Mouse (Mus musculus) hindbrain, postnatal 0 days (tissue): ENCODE results near the gene Foxn2. TPM values are rescaled to one million over a fixed set of nuclear protein-coding genes. Genes with fewer than 3 reads are reported as not detected.

Experiments used
- ATAC-seq: fragments of 200-750 bp; cut with Nextera tagmentation; 2 replicates; pipeline ENCODE4 v1.8.0; 2017; ENCODE audit warnings: mild to moderate bottlenecking, moderate TSS enrichment, moderate library complexity
- DNase-seq: peaks from one replicate; pipeline ENCODE4 v3.0.0-alpha.2; 2015; ENCODE audit warnings: low spot score
- H3K27ac ChIP-seq: fragments of 300-500 bp; sonication (generic); 2 replicates; pipeline ENCODE4 v1.5.1; 2014; ENCODE audit warnings: mild to moderate bottlenecking
- H3K27me3 ChIP-seq: fragments of 300-500 bp; sonication (generic); 2 replicates; pipeline ENCODE4 v1.6.1; 2014; ENCODE audit warnings: low read length, mixed read lengths; ENCODE audit not compliant: insufficient read depth
- H3K36me3 ChIP-seq: fragments of 300-500 bp; sonication (generic); 2 replicates; pipeline ENCODE4 v1.6.1; 2014; ENCODE audit warnings: low read length, mixed read lengths; ENCODE audit not compliant: insufficient read depth
- H3K4me1 ChIP-seq: fragments of 300-500 bp; sonication (generic); 2 replicates; pipeline ENCODE4 v1.6.1; 2014; ENCODE audit warnings: antibody characterized with exemption, low read length, mixed read lengths; ENCODE audit not compliant: insufficient read depth
- H3K4me2 ChIP-seq: fragments of 300-500 bp; sonication (generic); 2 replicates; pipeline ENCODE4 v1.6.1; 2014; ENCODE audit warnings: low read depth, mild to moderate bottlenecking, low read length, moderate library complexity, mixed read lengths
- H3K4me3 ChIP-seq: fragments of 300-500 bp; sonication (generic); 2 replicates; pipeline ENCODE4 v1.5.1; 2014; ENCODE audit warnings: low read length
- H3K9ac ChIP-seq: fragments of 300-500 bp; sonication (generic); replicated peaks from 2 replicates; pipeline ENCODE4 v1.6.1; 2014; ENCODE audit warnings: mild to moderate bottlenecking, low read length, moderate library complexity, mixed read lengths
- H3K9me3 ChIP-seq: fragments of 300-500 bp; sonication (generic); 2 replicates; pipeline ENCODE4 v1.6.1; 2016; ENCODE audit warnings: low read length, mixed read lengths
- CTCF ChIP-seq: IDR thresholded peaks from 2 replicates; pipeline ENCODE4 v1.5.1; 2016; ENCODE audit warnings: antibody characterized with exemption, control low read depth, low read depth
- WGBS: fragments of 180-500 bp; shearing (Covaris S2); extraction: QIAGEN DNeasy Blood & Tissue Kit; methylation state at CpG from one replicate; pipeline ENCODE4 v1.1.7; 2014; 5-methylcytosine and 5-hydroxymethylcytosine counted together
- polyA plus RNA-seq: library from polyadenylated mRNA; unstranded; fragments of >200 nt; fragmentation: Nextera tagmentation; extraction: Ambion mirVana; gene quantifications from 2 replicates; pipeline ENCODE4 v1.2.1, GENCODE M21; 2015
- total RNA-seq: library from RNA; depleted of rRNA; stranded (reverse); fragments of >200 nt; gene quantifications from 2 replicates; pipeline ENCODE4 v1.2.3, GENCODE M21; 2014

Gene Foxn2
- total and polyA plus RNA-seq, 2 experiments from 2014 or later: 8.0 to 17.1 TPM

GRCm38 (mm10) chr17:88484951-88485350 lies 44.4 kb downstream of the Foxn2 start:
- TF ChIP-seq CTCF: no peak

GRCm38 (mm10) chr17:88490546-88490945 lies 50.0 kb downstream of the Foxn2 start:
- TF ChIP-seq CTCF: no peak
- peaks cover 4% of the 10 kb centered on the region; the same call in 1 of the 2 replicates for H3K36me3 ChIP-seq
- no peak overlapping the region for H3K4me3 ChIP-seq
- WGBS: 65% methylated on average over 10 of the region's 10 CpGs
- H3K9ac ChIP-seq: no peak overlapping the region
- H3K9me3 ChIP-seq: no peaks in the 10 kb centered on the region
- ATAC-seq (no peak), DNase-seq (no peak)
- no peaks in the 10 kb centered on the region for H3K27me3 ChIP-seq
- peaks cover 10% of the 10 kb centered on the region; the same call in 1 of the 2 replicates for H3K4me1 ChIP-seq
- H3K4me2 ChIP-seq: no peak overlapping the region
- H3K27ac ChIP-seq: no peak overlapping the region

More at GRCm38 (mm10) chr17:88484951-88485350, 44.4 kb downstream of the Foxn2 start:
- Histone ChIP-seq H3K9me3 (no peaks in the 10 kb centered on the region), H3K9ac (no peak overlapping the region), H3K27me3 (no peaks in the 10 kb centered on the region), H3K27ac (no peak overlapping the region), H3K4me3 (no peak overlapping the region), H3K4me2 (no peak overlapping the region), H3K4me1 (no peaks in the 10 kb centered on the region), H3K36me3 (peaks cover 4% of the 10 kb centered on the region; the same call in 1 of the 2 replicates)
- no peak for DNase-seq
- 90% methylated on average over 1 of the region's 1 CpGs for WGBS
- no peak for ATAC-seq

- no peak for ATAC-seq
- no peaks in the 10 kb centered on the region for H3K9me3 ChIP-seq
- WGBS: 93% methylated on average over 13 of the region's 13 CpGs
- peaks cover 10% of the 10 kb centered on the region; the same call in 1 of the 2 replicates for H3K4me1 ChIP-seq
- no peak overlapping the region for H3K4me2 ChIP-seq
- no peak overlapping the region for H3K9ac ChIP-seq
- peak; percentile 40; the same call in 1 of the 2 replicates for TF ChIP-seq CTCF
- no peak overlapping the region for H3K27ac ChIP-seq
- H3K36me3 ChIP-seq: peaks cover under 1% of the 10 kb centered on the region; the same call in 1 of the 2 replicates
- H3K4me3 ChIP-seq: no peak overlapping the region
- no peak for DNase-seq
- H3K27me3 ChIP-seq: no peaks in the 10 kb centered on the region
Observed at GRCm38 (mm10) chr17:88491366-88492106, 51.0 kb downstream of the Foxn2 start.

GRCm38 (mm10) chr17:88492107-88492460 lies 51.6 kb downstream of the Foxn2 start:
- Histone ChIP-seq H3K4me1 (peaks cover 10% of the 10 kb centered on the region; the same call in 1 of the 2 replicates), H3K4me3 (no peak overlapping the region), H3K9me3 (no peaks in the 10 kb centered on the region), H3K4me2 (no peak overlapping the region), H3K27ac (no peak overlapping the region), H3K36me3 (no peaks in the 10 kb centered on the region), H3K27me3 (no peaks in the 10 kb centered on the region), H3K9ac (no peak overlapping the region)
- ATAC-seq: no peak
- no peak for TF ChIP-seq CTCF
- no peak for DNase-seq
- 96% methylated on average over 5 of the region's 5 CpGs for WGBS

GRCm38 (mm10) chr17:88493551-88493950 lies 53.0 kb downstream of the Foxn2 start:
- no peak overlapping the region for H3K4me3 ChIP-seq
- ATAC-seq: no peak
- H3K4me1 ChIP-seq: peaks cover 10% of the 10 kb centered on the region; the same call in 1 of the 2 replicates
- peak overlapping the region; percentile 90 for H3K27ac ChIP-seq
- no peaks in the 10 kb centered on the region for H3K9me3 ChIP-seq
- no peaks in the 10 kb centered on the region for H3K36me3 ChIP-seq
- TF ChIP-seq CTCF: no peak
- H3K4me2 ChIP-seq: peak overlapping the region; percentile 43; the same call in 1 of the 2 replicates
- no peak for DNase-seq
- 33% methylated on average over 9 of the region's 9 CpGs for WGBS
- H3K27me3 ChIP-seq: no peaks in the 10 kb centered on the region
- H3K9ac ChIP-seq: peak overlapping the region; percentile 44; the same call in 1 of the 2 replicates

GRCm38 (mm10) chr17:88494121-88494771 lies 53.7 kb downstream of the Foxn2 start:
- peak overlapping the region; percentile 43 for H3K4me2 ChIP-seq
- peaks cover 10% of the 10 kb centered on the region; the same call in 1 of the 2 replicates for H3K4me1 ChIP-seq
- ATAC-seq: peak; percentile 96
- H3K27ac ChIP-seq: peak overlapping the region; percentile 90
- H3K9me3 ChIP-seq: no peaks in the 10 kb centered on the region
- 8% methylated on average over 14 of the region's 14 CpGs for WGBS
- H3K27me3 ChIP-seq: no peaks in the 10 kb centered on the region
- H3K36me3 ChIP-seq: no peaks in the 10 kb centered on the region
- H3K4me3 ChIP-seq: 0 out of 2 replicates have a peak overlapping the region, but pooled peaks have one; percentile 7
- peak; percentile 86 for DNase-seq
- no peak for TF ChIP-seq CTCF
- H3K9ac ChIP-seq: peak overlapping the region; percentile 44

GRCm38 (mm10) chr17:88494772-88495132 lies 54.2 kb downstream of the Foxn2 start:
- H3K27me3 ChIP-seq: no peaks in the 10 kb centered on the region
- TF ChIP-seq CTCF: no peak
- H3K4me3 ChIP-seq: no peak overlapping the region
- peak overlapping the region; percentile 43 for H3K4me2 ChIP-seq
- no peaks in the 10 kb centered on the region for H3K36me3 ChIP-seq
- ATAC-seq (no peak), DNase-seq (no peak)
- WGBS: 20% methylated on average over 10 of the region's 10 CpGs
- H3K27ac ChIP-seq: peak overlapping the region; percentile 90
- no peaks in the 10 kb centered on the region for H3K9me3 ChIP-seq
- H3K9ac ChIP-seq: peak overlapping the region; percentile 44
- H3K4me1 ChIP-seq: peaks cover 10% of the 10 kb centered on the region; the same call in 1 of the 2 replicates
